ENCODE assay signal across 15 mouse cellular contexts in genomic region chr19:21566484-21566883, GRCm38 (mm10).
"Had no signal": no experiment of that assay in that cellular context is flagged by ENCODE, and none has a peak within 500 bp of the region (broad histone marks: within the 10 kb centered on the region; RNA-seq: fewer than 3 reads in every experiment).

No protein-coding gene starts in this region.

- DNase-seq: lung, adult 18-20 months; lung, embryonic 14.5 days; lung, postnatal 14 days; lung, postnatal 36 days; right cerebral cortex, postnatal 14 days; thymus, adult 2 months; thymus, postnatal 25 days; thymus, postnatal 4 days had no signal

- H3K9ac ChIP-seq: lung, embryonic 14.5 days; midbrain, embryonic 13.5 days; midbrain, embryonic 15.5 days; neural tube, embryonic 12.5 days; stomach, embryonic 15.5 days had no signal

- ATAC-seq: midbrain, embryonic 13.5 days; midbrain, embryonic 15.5 days had no signal

- H3K27me3 ChIP-seq: midbrain, embryonic 13.5 days; midbrain, embryonic 15.5 days; neural tube, embryonic 12.5 days; stomach, embryonic 15.5 days had no signal

- H3K27ac ChIP-seq: macrophage; midbrain, embryonic 13.5 days; midbrain, embryonic 15.5 days; neural tube, embryonic 12.5 days; stomach, embryonic 15.5 days; stomach, postnatal 0 days had no signal

- H3K36me3 ChIP-seq: midbrain, embryonic 13.5 days; midbrain, embryonic 15.5 days; neural tube, embryonic 12.5 days; stomach, embryonic 15.5 days had no signal

- H3K4me3 ChIP-seq: midbrain, embryonic 13.5 days; midbrain, embryonic 15.5 days; neural tube, embryonic 12.5 days; stomach, embryonic 15.5 days had no signal

- H3K4me2 ChIP-seq: lung, embryonic 14.5 days; midbrain, embryonic 11.5 days; midbrain, embryonic 13.5 days; midbrain, embryonic 15.5 days; neural tube, embryonic 12.5 days; stomach, embryonic 15.5 days had no signal

- H3K4me1 ChIP-seq: neural tube, embryonic 12.5 days; stomach, embryonic 15.5 days had no signal

- H3K9me3 ChIP-seq: midbrain, embryonic 13.5 days; midbrain, embryonic 15.5 days; neural tube, embryonic 12.5 days; stomach, embryonic 15.5 days had no signal
